Mouse (Mus musculus): ENCODE data around the gene Relt.

DNA sequence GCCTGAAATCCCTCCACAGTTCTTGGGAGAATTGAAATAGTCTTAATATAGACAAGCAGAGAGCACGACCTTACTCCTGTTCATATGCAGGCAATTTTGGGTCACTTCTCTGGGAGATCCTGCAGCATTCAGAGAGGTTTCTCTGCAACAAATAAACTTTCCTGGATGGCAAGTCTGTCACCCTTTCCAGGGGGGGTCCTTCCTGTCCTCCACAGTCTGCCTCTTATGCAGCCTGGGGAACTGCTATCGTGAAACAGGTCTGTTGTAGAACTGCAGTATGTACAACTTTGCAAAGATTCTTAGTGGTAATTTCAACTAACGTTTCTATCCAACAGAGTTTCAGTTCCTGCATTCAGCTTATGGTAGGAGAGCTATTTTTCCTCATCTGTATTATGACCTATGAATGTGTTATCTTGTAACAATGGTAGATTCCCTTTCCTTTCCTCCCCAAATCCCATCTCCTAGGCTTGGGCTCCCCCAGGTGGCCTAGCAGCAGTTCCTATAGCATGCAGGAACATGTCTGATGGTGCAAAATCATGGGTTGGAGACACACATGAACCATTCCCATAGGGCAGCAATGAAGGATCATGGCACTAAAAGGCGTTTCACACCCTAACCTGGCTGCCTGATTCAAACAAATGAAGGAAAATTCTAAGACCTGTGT lies 44.7 kb downstream of the Relt start:
- TF ChIP-seq CTCF (IDR thresholded peaks at IDR 0.05; ENCODE audit: extremely low read depth, insufficient read depth, insufficient read length, insufficient replicate concordance) (no peak), POLR2A (IDR thresholded peaks at IDR 0.05; ENCODE audit: low read depth, low read length) (no peak)
